Mouse (Mus musculus): ENCODE data around the gene Dbndd2. TPM values are rescaled to one million over a fixed set of nuclear protein-coding genes. Genes with fewer than 3 reads are reported as not detected.
A peak's percentile ranks its signal among the peaks of the same experiment; 100 is the strongest.

Gene Dbndd2
- polyA plus RNA-seq, 1 experiment from 2014 or later, result 23.8 TPM

- H3K9ac ChIP-seq (ENCODE audit: low read depth, low read length), result no peak overlapping the region
- no peak overlapping the region for H3K27ac ChIP-seq (ENCODE audit: low read depth, low read length)
- no peaks in the 10 kb centered on the region for H3K27me3 ChIP-seq (replicated peaks; ENCODE audit: control insufficient read depth, insufficient read depth, low read length)
- WGBS, result 37% methylated on average over 13 of the region's 13 CpGs
- H3K4me1 ChIP-seq (ENCODE audit: control insufficient read depth, insufficient read depth, low read depth, low read length), result peaks cover 3% of the 10 kb centered on the region; the same call in 1 of the 2 replicates
- no peaks in the 10 kb centered on the region for H3K9me3 ChIP-seq (ENCODE audit: control insufficient read depth, low read length)
- H3K4me3 ChIP-seq (ENCODE audit: low read length), result no peak overlapping the region
- no peak for ATAC-seq
- no peaks in the 10 kb centered on the region for H3K36me3 ChIP-seq (ENCODE audit: control insufficient read depth, insufficient read depth, low read length)
- no peak overlapping the region for H3K4me2 ChIP-seq (ENCODE audit: low read length)
Measured at GRCm38 (mm10) chr2:164452000-164452676, 33.8 kb upstream of the Dbndd2 start.

DNA sequence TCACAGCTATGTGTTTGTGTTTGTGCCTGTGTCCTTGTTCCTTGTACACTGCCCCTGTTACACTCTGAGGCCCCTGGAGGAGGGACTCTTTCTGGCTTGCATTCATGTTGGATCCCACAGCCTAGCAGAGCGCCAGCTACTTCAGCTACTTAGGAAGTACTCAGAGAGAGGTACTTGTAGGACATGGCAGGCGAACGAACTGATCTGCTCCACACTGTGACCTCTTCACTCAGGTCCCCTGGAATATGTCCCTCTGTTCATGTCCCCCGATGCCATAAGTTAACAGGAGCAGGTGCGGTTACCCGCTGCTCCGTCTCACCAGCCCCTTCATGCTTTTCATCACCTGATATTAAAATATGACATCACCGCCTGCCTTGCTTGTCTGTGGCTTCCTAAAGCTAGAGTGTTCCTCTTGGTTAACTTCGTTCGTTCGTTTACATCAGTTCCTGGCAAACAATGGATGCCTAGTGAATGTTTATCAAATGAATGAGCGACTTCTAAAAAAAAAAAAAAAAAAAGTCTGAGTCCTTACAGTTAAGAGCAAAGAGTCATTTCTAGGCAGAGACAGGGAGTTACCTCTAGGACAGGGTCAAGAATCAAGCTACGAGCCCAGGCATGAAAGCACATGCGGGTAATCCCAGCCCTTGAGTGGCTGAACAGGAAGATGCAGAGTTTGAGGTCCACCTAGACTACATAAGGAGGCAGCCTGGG lies 32.7 kb upstream of the Dbndd2 start:
- no peak overlapping the region for H3K9ac ChIP-seq (ENCODE audit: low read depth, low read length)
- no peaks in the 10 kb centered on the region for H3K36me3 ChIP-seq (ENCODE audit: control insufficient read depth, insufficient read depth, low read length)
- peaks cover 3% of the 10 kb centered on the region; the same call in 1 of the 2 replicates for H3K4me1 ChIP-seq (ENCODE audit: control insufficient read depth, insufficient read depth, low read depth, low read length)
- H3K9me3 ChIP-seq (ENCODE audit: control insufficient read depth, low read length), result no peaks in the 10 kb centered on the region
- H3K4me3 ChIP-seq (ENCODE audit: low read length), result no peak overlapping the region
- H3K27me3 ChIP-seq (replicated peaks; ENCODE audit: control insufficient read depth, insufficient read depth, low read length), result no peaks in the 10 kb centered on the region
- no peak overlapping the region for H3K27ac ChIP-seq (ENCODE audit: low read depth, low read length)
- WGBS, result 80% methylated on average over 14 of the region's 14 CpGs
- no peak overlapping the region for H3K4me2 ChIP-seq (ENCODE audit: low read length)
- ATAC-seq, result no peak

GRCm38 (mm10) chr2:164453887-164454500 lies 31.9 kb upstream of the Dbndd2 start:
- WGBS, result 70% methylated on average over 7 of the region's 7 CpGs
- no peak overlapping the region for H3K27ac ChIP-seq (ENCODE audit: low read depth, low read length)
- H3K36me3 ChIP-seq (ENCODE audit: control insufficient read depth, insufficient read depth, low read length), result no peaks in the 10 kb centered on the region
- no peaks in the 10 kb centered on the region for H3K9me3 ChIP-seq (ENCODE audit: control insufficient read depth, low read length)
- H3K27me3 ChIP-seq (replicated peaks; ENCODE audit: control insufficient read depth, insufficient read depth, low read length), result no peaks in the 10 kb centered on the region
- no peak overlapping the region for H3K4me2 ChIP-seq (ENCODE audit: low read length)
- ATAC-seq, result no peak
- no peak overlapping the region for H3K4me3 ChIP-seq (ENCODE audit: low read length)
- no peak overlapping the region for H3K9ac ChIP-seq (ENCODE audit: low read depth, low read length)
- H3K4me1 ChIP-seq (ENCODE audit: control insufficient read depth, insufficient read depth, low read depth, low read length), result peaks cover 3% of the 10 kb centered on the region; the same call in 1 of the 2 replicates

- H3K9ac ChIP-seq (ENCODE audit: low read depth, low read length), result no peak overlapping the region
- no peak overlapping the region for H3K4me3 ChIP-seq (ENCODE audit: low read length)
- WGBS, result 79% methylated on average over 10 of the region's 10 CpGs
- no peak for ATAC-seq
- H3K4me2 ChIP-seq (ENCODE audit: low read length), result no peak overlapping the region
- H3K9me3 ChIP-seq (ENCODE audit: control insufficient read depth, low read length), result no peaks in the 10 kb centered on the region
- no peak overlapping the region for H3K27ac ChIP-seq (ENCODE audit: low read depth, low read length)
- no peaks in the 10 kb centered on the region for H3K27me3 ChIP-seq (replicated peaks; ENCODE audit: control insufficient read depth, insufficient read depth, low read length)
- peaks cover 3% of the 10 kb centered on the region; the same call in 1 of the 2 replicates for H3K4me1 ChIP-seq (ENCODE audit: control insufficient read depth, insufficient read depth, low read depth, low read length)
- H3K36me3 ChIP-seq (ENCODE audit: control insufficient read depth, insufficient read depth, low read length), result no peaks in the 10 kb centered on the region
Measured at GRCm38 (mm10) chr2:164454846-164455245, 31.1 kb upstream of the Dbndd2 start.

GRCm38 (mm10) chr2:164455421-164456190 lies 30.3 kb upstream of the Dbndd2 start:
- Histone ChIP-seq H3K27me3 (replicated peaks; ENCODE audit: control insufficient read depth, insufficient read depth, low read length) (no peaks in the 10 kb centered on the region), H3K27ac (ENCODE audit: low read depth, low read length) (no peak overlapping the region), H3K9me3 (ENCODE audit: control insufficient read depth, low read length) (no peaks in the 10 kb centered on the region), H3K36me3 (ENCODE audit: control insufficient read depth, insufficient read depth, low read length) (no peaks in the 10 kb centered on the region), H3K9ac (ENCODE audit: low read depth, low read length) (no peak overlapping the region), H3K4me1 (ENCODE audit: control insufficient read depth, insufficient read depth, low read depth, low read length) (peaks cover 3% of the 10 kb centered on the region; the same call in 1 of the 2 replicates), H3K4me3 (ENCODE audit: low read length) (no peak overlapping the region), H3K4me2 (ENCODE audit: low read length) (no peak overlapping the region)
- 77% methylated on average over 6 of the region's 6 CpGs for WGBS
- no peak for ATAC-seq

DNA sequence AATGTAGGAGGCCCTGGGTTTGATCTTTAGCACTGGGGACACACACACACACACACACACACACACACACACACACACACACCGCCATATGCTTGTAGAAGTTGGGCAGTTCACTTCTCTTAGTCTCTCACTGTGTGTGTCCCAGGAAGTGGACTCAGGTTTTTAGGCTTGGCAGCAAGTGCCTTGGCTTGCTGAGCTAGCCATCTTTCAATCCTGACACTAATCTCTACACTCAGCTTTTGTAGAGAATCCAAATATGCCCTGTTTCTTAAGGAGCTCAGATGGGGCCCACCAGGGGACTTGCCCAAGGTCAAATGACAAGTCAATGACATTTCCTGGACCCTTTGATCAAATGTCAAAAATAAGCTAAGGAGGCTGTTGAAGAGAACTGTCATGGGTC lies 29.5 kb upstream of the Dbndd2 start:
- peaks cover 3% of the 10 kb centered on the region; the same call in 1 of the 2 replicates for H3K4me1 ChIP-seq (ENCODE audit: control insufficient read depth, insufficient read depth, low read depth, low read length)
- H3K4me2 ChIP-seq (ENCODE audit: low read length), result no peak overlapping the region
- no peak for ATAC-seq
- no peaks in the 10 kb centered on the region for H3K9me3 ChIP-seq (ENCODE audit: control insufficient read depth, low read length)
- no peak overlapping the region for H3K27ac ChIP-seq (ENCODE audit: low read depth, low read length)
- 82% methylated on average over 1 of the region's 1 CpGs for WGBS
- no peaks in the 10 kb centered on the region for H3K27me3 ChIP-seq (replicated peaks; ENCODE audit: control insufficient read depth, insufficient read depth, low read length)
- no peaks in the 10 kb centered on the region for H3K36me3 ChIP-seq (ENCODE audit: control insufficient read depth, insufficient read depth, low read length)
- 0 out of 2 replicates have a peak overlapping the region, but pooled peaks have one; percentile 40 for H3K9ac ChIP-seq (ENCODE audit: low read depth, low read length)
- H3K4me3 ChIP-seq (ENCODE audit: low read length), result no peak overlapping the region

- H3K27ac ChIP-seq (ENCODE audit: low read depth, low read length), result no peak within 1 kb of the TSS
- peak within 1 kb of the TSS; percentile 17; the same call in 1 of the 2 replicates for H3K4me3 ChIP-seq (ENCODE audit: low read length)
Measured at GRCm38 (mm10) chr2:164456864-164457300, 29.0 kb upstream of the Dbndd2 start, which contains the start of gene Sys1. Gene Sys1, plus strand, starts transcription at chr2:164456964.

GRCm38 (mm10) chr2:164457942-164458341 lies 28.0 kb upstream of the Dbndd2 start:
- H3K27me3 ChIP-seq (replicated peaks; ENCODE audit: control insufficient read depth, insufficient read depth, low read length), result no peaks in the 10 kb centered on the region
- no peak overlapping the region for H3K4me2 ChIP-seq (ENCODE audit: low read length)
- 0 out of 2 replicates have a peak, but pooled peaks cover under 1% of the 10 kb centered on the region for H3K36me3 ChIP-seq (ENCODE audit: control insufficient read depth, insufficient read depth, low read length)
- no peak for ATAC-seq
- no peaks in the 10 kb centered on the region for H3K9me3 ChIP-seq (ENCODE audit: control insufficient read depth, low read length)
- no peak overlapping the region for H3K9ac ChIP-seq (ENCODE audit: low read depth, low read length)
- H3K27ac ChIP-seq (ENCODE audit: low read depth, low read length), result no peak overlapping the region
- H3K4me3 ChIP-seq (ENCODE audit: low read length), result no peak overlapping the region
- 61% methylated on average over 7 of the region's 7 CpGs for WGBS
- H3K4me1 ChIP-seq (ENCODE audit: control insufficient read depth, insufficient read depth, low read depth, low read length), result peaks cover 14% of the 10 kb centered on the region

More at GRCm38 (mm10) chr2:164456864-164457300, 29.0 kb upstream of the Dbndd2 start, which contains the start of gene Sys1:
- WGBS, result under 1% methylated on average over 7 of the region's 7 CpGs
- H3K9ac ChIP-seq (ENCODE audit: low read depth, low read length), result 0 out of 2 replicates have a peak within 1 kb of the TSS, but pooled peaks have one; percentile 40
- peak within 1 kb of the TSS; percentile 44 for H3K4me2 ChIP-seq (ENCODE audit: low read length)
- H3K9me3 ChIP-seq (ENCODE audit: control insufficient read depth, low read length), result no peaks in the 10 kb centered on the region
- no peaks in the 10 kb centered on the region for H3K27me3 ChIP-seq (replicated peaks; ENCODE audit: control insufficient read depth, insufficient read depth, low read length)
- H3K36me3 ChIP-seq (ENCODE audit: control insufficient read depth, insufficient read depth, low read length), result no peaks in the 10 kb centered on the region
- no peak for ATAC-seq
- H3K4me1 ChIP-seq (ENCODE audit: control insufficient read depth, insufficient read depth, low read depth, low read length), result peaks cover 6% of the 10 kb centered on the region
